Mouse (Mus musculus): ENCODE measurements around the gene Ddost. TPM values are rescaled to one million over a fixed set of nuclear protein-coding genes. Genes with fewer than 3 reads are reported as not detected.

Ddost gene
- polyA plus RNA-seq, 1 experiment = 244 TPM

GRCm38 (mm10) chr4:138343341-138343837 is 38.9 kb downstream of the Ddost start:
- WGBS = 40% methylated on average over 10 of the region's 10 CpGs
- Histone ChIP-seq H3K4me3 (ENCODE audit: low read depth, low read length) (no peak overlapping the region), H3K27ac (ENCODE audit: insufficient read depth, low read depth, low read length) (peak overlapping the region; percentile 93), H3K27me3 (ENCODE audit: control insufficient read depth, insufficient read depth, low read length) (no peaks in the 10 kb centered on the region), H3K4me1 (ENCODE audit: control insufficient read depth, insufficient read depth, insufficient read length, low read length) (peaks cover 28% of the 10 kb centered on the region), H3K36me3 (ENCODE audit: control insufficient read depth, insufficient read depth, low read length) (peaks cover 31% of the 10 kb centered on the region)
- 0 out of 2 replicates have a peak, but pooled peaks have one; percentile 3 for TF ChIP-seq POLR2A (IDR thresholded peaks at IDR 0.05; ENCODE audit: low read depth, low read length)
- no peak for TF ChIP-seq CTCF (IDR thresholded peaks at IDR 0.05; ENCODE audit: extremely low read depth, insufficient read length, insufficient replicate concordance, low read depth, low read length)

DNA sequence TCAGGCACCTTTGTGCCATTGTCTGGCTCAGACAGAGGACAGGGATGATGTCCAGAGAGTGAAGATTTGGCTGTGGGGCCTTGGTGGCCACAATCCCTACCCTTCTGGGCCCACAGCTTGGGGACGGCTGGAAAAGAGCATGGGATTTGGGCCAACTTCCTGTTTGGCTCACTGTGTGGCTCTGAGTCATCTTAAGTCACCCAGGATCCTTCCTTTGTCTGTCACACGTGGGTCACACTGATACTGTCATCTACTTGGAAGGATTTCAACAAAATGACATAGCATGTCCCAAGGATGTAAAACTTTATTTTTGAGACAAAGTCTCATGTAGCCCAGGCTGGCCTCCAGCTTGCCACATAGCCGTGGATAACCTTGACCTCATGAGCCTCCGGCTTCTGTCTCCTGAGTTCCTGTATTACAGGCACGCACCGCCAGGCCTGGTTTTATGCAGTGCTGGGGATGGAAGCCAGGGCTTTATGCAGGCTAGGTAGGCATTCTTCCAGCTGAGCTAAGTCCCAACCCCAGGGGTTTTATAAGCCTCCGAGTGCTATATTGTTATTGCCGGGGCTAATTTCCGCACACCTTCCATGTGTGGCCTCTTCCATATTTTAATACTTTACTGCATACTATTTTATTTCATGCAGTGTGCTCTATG is 40.5 kb downstream of the Ddost start:
- no peaks in the 10 kb centered on the region for H3K27me3 ChIP-seq (ENCODE audit: control insufficient read depth, insufficient read depth, low read length)
- peaks cover 31% of the 10 kb centered on the region for H3K36me3 ChIP-seq (ENCODE audit: control insufficient read depth, insufficient read depth, low read length)
- TF ChIP-seq CTCF (IDR thresholded peaks at IDR 0.05; ENCODE audit: extremely low read depth, insufficient read length, insufficient replicate concordance, low read depth, low read length) = no peak
- no peak for TF ChIP-seq POLR2A (IDR thresholded peaks at IDR 0.05; ENCODE audit: low read depth, low read length)
- peaks cover 33% of the 10 kb centered on the region for H3K4me1 ChIP-seq (ENCODE audit: control insufficient read depth, insufficient read depth, insufficient read length, low read length)
- peak overlapping the region; percentile 73 for H3K27ac ChIP-seq (ENCODE audit: insufficient read depth, low read depth, low read length)
- H3K4me3 ChIP-seq (ENCODE audit: low read depth, low read length) = no peak overlapping the region
- WGBS = 33% methylated on average over 9 of the region's 9 CpGs

- Histone ChIP-seq H3K27me3 (ENCODE audit: control insufficient read depth, insufficient read depth, low read length) (no peaks in the 10 kb centered on the region), H3K4me1 (ENCODE audit: control insufficient read depth, insufficient read depth, insufficient read length, low read length) (peaks cover 36% of the 10 kb centered on the region), H3K36me3 (ENCODE audit: control insufficient read depth, insufficient read depth, low read length) (peaks cover 37% of the 10 kb centered on the region), H3K4me3 (ENCODE audit: low read depth, low read length) (no peak overlapping the region), H3K27ac (ENCODE audit: insufficient read depth, low read depth, low read length) (no peak overlapping the region)
- TF ChIP-seq CTCF (IDR thresholded peaks at IDR 0.05; ENCODE audit: extremely low read depth, insufficient read length, insufficient replicate concordance, low read depth, low read length) (no peak), POLR2A (IDR thresholded peaks at IDR 0.05; ENCODE audit: low read depth, low read length) (no peak)
- WGBS = 86% methylated on average over 1 of the region's 1 CpGs
These were observed 42.8 kb downstream of the Ddost start for GRCm38 (mm10) chr4:138347280-138347679.

DNA sequence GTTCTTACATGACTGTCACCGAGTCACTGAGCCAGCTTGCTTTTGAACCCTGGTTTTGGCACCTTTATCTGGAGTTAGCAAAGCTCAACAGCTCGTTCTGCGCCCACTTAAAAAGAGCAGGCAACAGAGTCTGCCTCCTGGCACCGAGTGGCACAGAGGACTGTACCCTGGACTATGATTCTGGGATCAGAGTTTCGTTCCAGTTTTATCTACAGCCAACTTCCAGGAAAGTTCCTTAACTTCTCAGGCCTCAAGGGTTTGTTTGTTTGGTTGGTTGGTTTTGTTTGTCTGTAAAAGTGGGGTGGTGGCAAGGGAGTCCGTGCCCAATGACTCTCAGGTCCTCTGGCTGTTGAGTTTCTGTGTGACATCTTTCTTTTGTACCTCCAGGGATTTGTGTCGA is 44.2 kb downstream of the Ddost start:
- H3K4me3 ChIP-seq (ENCODE audit: low read depth, low read length) = no peak overlapping the region
- H3K36me3 ChIP-seq (ENCODE audit: control insufficient read depth, insufficient read depth, low read length) = peaks cover 34% of the 10 kb centered on the region
- WGBS = 29% methylated on average over 7 of the region's 7 CpGs
- H3K27me3 ChIP-seq (ENCODE audit: control insufficient read depth, insufficient read depth, low read length) = no peaks in the 10 kb centered on the region
- TF ChIP-seq POLR2A (IDR thresholded peaks at IDR 0.05; ENCODE audit: low read depth, low read length) = no peak
- no peak for TF ChIP-seq CTCF (IDR thresholded peaks at IDR 0.05; ENCODE audit: extremely low read depth, insufficient read length, insufficient replicate concordance, low read depth, low read length)
- peaks cover 25% of the 10 kb centered on the region for H3K4me1 ChIP-seq (ENCODE audit: control insufficient read depth, insufficient read depth, insufficient read length, low read length)
- H3K27ac ChIP-seq (ENCODE audit: insufficient read depth, low read depth, low read length) = peak overlapping the region; percentile 81

DNA sequence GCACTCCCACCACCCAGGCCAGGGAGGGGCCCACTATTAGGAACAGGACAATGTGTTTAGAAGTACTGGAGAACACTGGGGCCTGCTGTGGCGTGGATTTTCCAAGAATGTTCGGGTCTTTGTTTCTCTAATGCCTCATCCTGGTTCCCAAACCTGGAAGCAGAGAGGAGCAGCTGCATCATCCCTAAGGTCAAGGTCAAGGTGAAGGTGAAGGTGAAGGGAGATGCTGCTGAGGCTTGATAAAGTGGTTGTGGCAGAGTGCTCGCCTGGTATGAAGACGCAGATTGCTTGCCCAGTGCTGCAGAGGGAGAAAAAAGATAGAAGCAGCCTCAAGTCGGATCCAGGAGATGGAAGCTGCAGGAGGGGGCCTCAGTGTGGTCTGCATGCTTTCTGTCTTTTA is 47.3 kb downstream of the Ddost start:
- H3K27ac ChIP-seq (ENCODE audit: insufficient read depth, low read depth, low read length) = no peak overlapping the region
- H3K4me3 ChIP-seq (ENCODE audit: low read depth, low read length) = no peak overlapping the region
- 86% methylated on average over 5 of the region's 5 CpGs for WGBS
- no peak for TF ChIP-seq POLR2A (IDR thresholded peaks at IDR 0.05; ENCODE audit: low read depth, low read length)
- TF ChIP-seq CTCF (IDR thresholded peaks at IDR 0.05; ENCODE audit: extremely low read depth, insufficient read length, insufficient replicate concordance, low read depth, low read length) = no peak
- peaks cover 30% of the 10 kb centered on the region for H3K36me3 ChIP-seq (ENCODE audit: control insufficient read depth, insufficient read depth, low read length)
- H3K4me1 ChIP-seq (ENCODE audit: control insufficient read depth, insufficient read depth, insufficient read length, low read length) = peaks cover 31% of the 10 kb centered on the region
- no peaks in the 10 kb centered on the region for H3K27me3 ChIP-seq (ENCODE audit: control insufficient read depth, insufficient read depth, low read length)

GRCm38 (mm10) chr4:138352692-138353091 is 48.2 kb downstream of the Ddost start:
- TF ChIP-seq CTCF (IDR thresholded peaks at IDR 0.05; ENCODE audit: extremely low read depth, insufficient read length, insufficient replicate concordance, low read depth, low read length) = no peak
- no peak for TF ChIP-seq POLR2A (IDR thresholded peaks at IDR 0.05; ENCODE audit: low read depth, low read length)
- Histone ChIP-seq H3K27me3 (ENCODE audit: control insufficient read depth, insufficient read depth, low read length) (no peaks in the 10 kb centered on the region), H3K27ac (ENCODE audit: insufficient read depth, low read depth, low read length) (no peak overlapping the region), H3K4me1 (ENCODE audit: control insufficient read depth, insufficient read depth, insufficient read length, low read length) (peaks cover 31% of the 10 kb centered on the region), H3K36me3 (ENCODE audit: control insufficient read depth, insufficient read depth, low read length) (peaks cover 23% of the 10 kb centered on the region), H3K4me3 (ENCODE audit: low read depth, low read length) (no peak overlapping the region)
- 92% methylated on average over 6 of the region's 6 CpGs for WGBS

DNA sequence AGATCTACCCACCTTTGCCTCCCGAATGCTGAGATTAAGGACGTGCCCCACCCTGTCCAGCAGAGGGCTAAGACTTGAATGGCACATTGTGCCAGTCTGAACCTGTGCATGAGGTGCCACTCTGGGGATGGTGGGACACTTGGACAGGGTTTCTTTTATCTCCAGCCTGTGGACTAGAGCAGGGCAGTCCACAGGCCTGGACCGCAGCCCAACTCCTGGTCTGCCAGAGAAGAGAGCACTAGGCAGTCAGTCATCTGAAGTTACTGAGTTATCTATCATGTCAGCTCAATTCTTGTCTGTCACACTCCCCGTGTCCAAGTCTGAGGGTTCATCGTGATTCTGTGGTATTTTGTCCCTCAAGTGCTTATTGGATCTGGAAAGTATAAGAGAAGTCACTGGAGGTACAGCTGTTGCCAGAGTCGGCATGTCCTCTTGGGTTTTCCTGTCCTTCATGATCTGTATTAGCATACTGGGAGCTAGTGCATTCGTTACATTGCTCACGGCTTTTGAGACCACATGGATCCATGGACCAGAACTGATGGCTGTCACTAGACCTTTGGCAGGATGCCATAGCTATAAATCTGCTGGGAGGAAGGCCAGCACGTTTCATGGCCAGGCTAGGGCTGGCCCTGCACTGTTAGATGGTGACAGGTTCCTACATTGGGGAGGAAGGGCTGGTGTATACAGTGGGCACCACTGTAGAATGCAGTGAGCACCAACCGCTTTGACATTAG is 49.1 kb downstream of the Ddost start:
- WGBS = 49% methylated on average over 10 of the region's 10 CpGs
- no peak overlapping the region for H3K4me3 ChIP-seq (ENCODE audit: low read depth, low read length)
- no peak for TF ChIP-seq CTCF (IDR thresholded peaks at IDR 0.05; ENCODE audit: extremely low read depth, insufficient read length, insufficient replicate concordance, low read depth, low read length)
- no peak for TF ChIP-seq POLR2A (IDR thresholded peaks at IDR 0.05; ENCODE audit: low read depth, low read length)

More for the DNA sequence above, 49.1 kb downstream of the Ddost start:
- Histone ChIP-seq H3K36me3 (ENCODE audit: control insufficient read depth, insufficient read depth, low read length) (peaks cover 20% of the 10 kb centered on the region), H3K27me3 (ENCODE audit: control insufficient read depth, insufficient read depth, low read length) (no peaks in the 10 kb centered on the region), H3K27ac (ENCODE audit: insufficient read depth, low read depth, low read length) (no peak overlapping the region), H3K4me1 (ENCODE audit: control insufficient read depth, insufficient read depth, insufficient read length, low read length) (peaks cover 31% of the 10 kb centered on the region)

Measured in small intestine, adult 2 months (tissue).